Mouse (Mus musculus) heart, embryonic 13.5 days (tissue): ENCODE results near the gene Cyp4f40. TPM values are rescaled to one million over a fixed set of nuclear protein-coding genes. Genes with fewer than 3 reads are reported as not detected.

Experiments used
- ATAC-seq: fragments of 200-750 bp; cut with Nextera tagmentation; 2 replicates; pipeline ENCODE4 v1.8.0; 2017; ENCODE audit warnings: moderate TSS enrichment; ENCODE audit not compliant: insufficient number of reproducible peaks, low FRiP score, low TSS enrichment; ENCODE audit errors: extremely low read depth
- H3K27ac ChIP-seq: fragments of 300-500 bp; sonication (generic); replicated peaks from 2 replicates; pipeline ENCODE4 v1.5.1; 2015; ENCODE audit warnings: moderate library complexity, mild to moderate bottlenecking, inconsistent platforms
- H3K27me3 ChIP-seq: fragments of 300-500 bp; sonication (generic); replicated peaks from 2 replicates; pipeline ENCODE4 v1.6.1; 2015; ENCODE audit warnings: mild to moderate bottlenecking, inconsistent platforms
- H3K36me3 ChIP-seq: fragments of 300-500 bp; sonication (generic); 2 replicates; pipeline ENCODE4 v1.6.1; 2015; ENCODE audit warnings: mild to moderate bottlenecking, inconsistent platforms
- H3K4me1 ChIP-seq: fragments of 300-500 bp; sonication (generic); 2 replicates; pipeline ENCODE4 v1.6.1; 2015; ENCODE audit warnings: inconsistent platforms
- H3K4me2 ChIP-seq: fragments of 300-500 bp; sonication (generic); 2 replicates; pipeline ENCODE4 v1.6.1; 2015; ENCODE audit warnings: inconsistent platforms, mild to moderate bottlenecking, moderate library complexity
- H3K4me3 ChIP-seq: fragments of 300-500 bp; sonication (generic); 2 replicates; pipeline ENCODE4 v1.5.1; 2015; ENCODE audit warnings: moderate library complexity, mild to moderate bottlenecking, inconsistent platforms
- H3K9ac ChIP-seq: fragments of 300-500 bp; sonication (generic); 2 replicates; pipeline ENCODE4 v1.6.1; 2015; ENCODE audit warnings: inconsistent platforms, mild to moderate bottlenecking, moderate library complexity
- H3K9me3 ChIP-seq: fragments of 300-500 bp; sonication (generic); 2 replicates; pipeline ENCODE4 v1.6.1; 2016; ENCODE audit warnings: inconsistent platforms
- WGBS: fragments of 180-500 bp; shearing (Covaris S2); methylation state at CpG from one replicate; pipeline ENCODE4 v1.1.7; 2015; ENCODE audit warnings: mixed read lengths; 5-methylcytosine and 5-hydroxymethylcytosine counted together
- polyA plus RNA-seq: library from polyadenylated mRNA; unstranded; fragments of >200 nt; fragmentation: Nextera tagmentation; extraction: Ambion mirVana; gene quantifications from 2 replicates; pipeline ENCODE4 v1.2.1, GENCODE M21; 2015

Gene Cyp4f40
- polyA plus RNA-seq, 1 experiment from 2014 or later = not detected

- no peaks in the 10 kb centered on the region for H3K27me3 ChIP-seq
- H3K27ac ChIP-seq = no peak overlapping the region
- no peak overlapping the region for H3K4me3 ChIP-seq
- H3K4me2 ChIP-seq = no peak overlapping the region
- no peak for ATAC-seq
- no peaks in the 10 kb centered on the region for H3K9me3 ChIP-seq
- 74% methylated on average over 4 of the region's 4 CpGs for WGBS
- H3K4me1 ChIP-seq = no peaks in the 10 kb centered on the region
- no peaks in the 10 kb centered on the region for H3K36me3 ChIP-seq
- no peak overlapping the region for H3K9ac ChIP-seq
Observed at GRCm38 (mm10) chr17:32646631-32647030, 12.1 kb upstream of the Cyp4f40 start.

GRCm38 (mm10) chr17:32653860-32654259, 4.8 kb upstream of the Cyp4f40 start:
- Histone ChIP-seq H3K4me2 (no peak overlapping the region), H3K9me3 (no peaks in the 10 kb centered on the region), H3K4me3 (no peak overlapping the region), H3K36me3 (no peaks in the 10 kb centered on the region), H3K9ac (no peak overlapping the region), H3K27me3 (no peaks in the 10 kb centered on the region), H3K27ac (no peak overlapping the region), H3K4me1 (peaks cover 4% of the 10 kb centered on the region; the same call in 1 of the 2 replicates)
- no peak for ATAC-seq
- 82% methylated on average over 4 of the region's 4 CpGs for WGBS

- no peak for ATAC-seq
- H3K27ac ChIP-seq = no peak overlapping the region
- H3K9ac ChIP-seq = no peak overlapping the region
- H3K9me3 ChIP-seq = no peaks in the 10 kb centered on the region
- H3K4me2 ChIP-seq = no peak overlapping the region
- H3K27me3 ChIP-seq = no peaks in the 10 kb centered on the region
- 56% methylated on average over 3 of the region's 3 CpGs for WGBS
- no peak overlapping the region for H3K4me3 ChIP-seq
- no peaks in the 10 kb centered on the region for H3K36me3 ChIP-seq
- H3K4me1 ChIP-seq = peaks cover 5% of the 10 kb centered on the region; the same call in 1 of the 2 replicates
Observed at GRCm38 (mm10) chr17:32657041-32657440, 1.7 kb upstream of the Cyp4f40 start.

GRCm38 (mm10) chr17:32658246-32658645, 454 bp upstream of the Cyp4f40 start:
- no peak overlapping the region for H3K4me2 ChIP-seq
- 85% methylated on average over 1 of the region's 1 CpGs for WGBS
- no peak overlapping the region for H3K4me3 ChIP-seq
- H3K4me1 ChIP-seq = peaks cover 5% of the 10 kb centered on the region; the same call in 1 of the 2 replicates
- no peaks in the 10 kb centered on the region for H3K36me3 ChIP-seq
- no peaks in the 10 kb centered on the region for H3K9me3 ChIP-seq
- no peak overlapping the region for H3K27ac ChIP-seq
- H3K9ac ChIP-seq = no peak overlapping the region
- no peaks in the 10 kb centered on the region for H3K27me3 ChIP-seq
- ATAC-seq = no peak

GRCm38 (mm10) chr17:32673976-32674375, 15.3 kb downstream of the Cyp4f40 start:
- H3K4me3 ChIP-seq = no peak overlapping the region
- no peak overlapping the region for H3K27ac ChIP-seq
- no peak overlapping the region for H3K4me2 ChIP-seq
- H3K9ac ChIP-seq = no peak overlapping the region
- no peak for ATAC-seq
- no peaks in the 10 kb centered on the region for H3K36me3 ChIP-seq
- H3K9me3 ChIP-seq = no peaks in the 10 kb centered on the region
- no peaks in the 10 kb centered on the region for H3K4me1 ChIP-seq
- 61% methylated on average over 7 of the region's 7 CpGs for WGBS
- H3K27me3 ChIP-seq = no peaks in the 10 kb centered on the region

- peak overlapping the region; percentile 37 for H3K4me2 ChIP-seq
- no peak for ATAC-seq
- no peaks in the 10 kb centered on the region for H3K9me3 ChIP-seq
- no peaks in the 10 kb centered on the region for H3K4me1 ChIP-seq
- no peaks in the 10 kb centered on the region for H3K36me3 ChIP-seq
- no peaks in the 10 kb centered on the region for H3K27me3 ChIP-seq
- no peak overlapping the region for H3K27ac ChIP-seq
- H3K9ac ChIP-seq = no peak overlapping the region
- 25% methylated on average over 21 of the region's 21 CpGs for WGBS
- H3K4me3 ChIP-seq = peak overlapping the region; percentile 10; the same call in 1 of the 2 replicates
Observed at GRCm38 (mm10) chr17:32676040-32676635, 17.4 kb downstream of the Cyp4f40 start.

GRCm38 (mm10) chr17:32680404-32680803, 21.7 kb downstream of the Cyp4f40 start:
- Histone ChIP-seq H3K4me2 (no peak overlapping the region), H3K4me3 (no peak overlapping the region), H3K4me1 (peaks cover 2% of the 10 kb centered on the region; the same call in 1 of the 2 replicates), H3K27me3 (no peaks in the 10 kb centered on the region), H3K9ac (no peak overlapping the region), H3K36me3 (no peaks in the 10 kb centered on the region), H3K27ac (no peak overlapping the region), H3K9me3 (no peaks in the 10 kb centered on the region)
- ATAC-seq = no peak
- 37% methylated on average over 2 of the region's 2 CpGs for WGBS

GRCm38 (mm10) chr17:32685048-32685750, 26.5 kb downstream of the Cyp4f40 start, which contains the start of gene Cyp4f15:
Gene Cyp4f15 (plus strand): TSS chr17:32685627.
- no peak within 1 kb of the TSS for H3K9ac ChIP-seq
- H3K9me3 ChIP-seq = no peaks in the 10 kb centered on the region
- ATAC-seq = no peak
- H3K27me3 ChIP-seq = no peaks in the 10 kb centered on the region
- no peak within 1 kb of the TSS for H3K4me2 ChIP-seq
- 23% methylated on average over 7 of the region's 7 CpGs for WGBS
- no peak within 1 kb of the TSS for H3K27ac ChIP-seq
- peaks cover 2% of the 10 kb centered on the region; the same call in 1 of the 2 replicates for H3K4me1 ChIP-seq
- H3K36me3 ChIP-seq = no peaks in the 10 kb centered on the region
- H3K4me3 ChIP-seq = no peak within 1 kb of the TSS

- 84% methylated on average over 5 of the region's 5 CpGs for WGBS
- no peak overlapping the region for H3K27ac ChIP-seq
- no peaks in the 10 kb centered on the region for H3K36me3 ChIP-seq
- no peak for ATAC-seq
- no peak overlapping the region for H3K9ac ChIP-seq
- no peaks in the 10 kb centered on the region for H3K27me3 ChIP-seq
- H3K4me1 ChIP-seq = peaks cover 2% of the 10 kb centered on the region; the same call in 1 of the 2 replicates
- no peak overlapping the region for H3K4me3 ChIP-seq
- H3K9me3 ChIP-seq = no peaks in the 10 kb centered on the region
- no peak overlapping the region for H3K4me2 ChIP-seq
Observed at GRCm38 (mm10) chr17:32686722-32687121, 28.0 kb downstream of the Cyp4f40 start.

GRCm38 (mm10) chr17:32690959-32691358, 32.3 kb downstream of the Cyp4f40 start:
- H3K36me3 ChIP-seq = no peaks in the 10 kb centered on the region
- 61% methylated on average over 1 of the region's 1 CpGs for WGBS

GRCm38 (mm10) chr17:32702826-32703225, 44.1 kb downstream of the Cyp4f40 start:
- Histone ChIP-seq H3K9me3 (peaks cover 22% of the 10 kb centered on the region), H3K9ac (no peak overlapping the region), H3K27me3 (no peaks in the 10 kb centered on the region), H3K4me3 (0 out of 2 replicates have a peak overlapping the region, but pooled peaks have one; percentile 8), H3K4me2 (peak overlapping the region; percentile 34), H3K36me3 (no peaks in the 10 kb centered on the region), H3K4me1 (no peaks in the 10 kb centered on the region), H3K27ac (no peak overlapping the region)
- no peak for ATAC-seq
- WGBS = 35% methylated on average over 22 of the region's 22 CpGs

More at GRCm38 (mm10) chr17:32690959-32691358, 32.3 kb downstream of the Cyp4f40 start:
- no peak for ATAC-seq
- Histone ChIP-seq H3K27ac (no peak overlapping the region), H3K4me1 (no peaks in the 10 kb centered on the region), H3K9ac (no peak overlapping the region), H3K9me3 (no peaks in the 10 kb centered on the region), H3K4me3 (no peak overlapping the region), H3K27me3 (no peaks in the 10 kb centered on the region), H3K4me2 (no peak overlapping the region)
